Mouse (Mus musculus) megakaryocyte progenitor cell, adult 5-6 weeks (primary cell): ENCODE results near the gene Supt3. TPM values are rescaled to one million over a fixed set of nuclear protein-coding genes. Genes with fewer than 3 reads are reported as not detected.

ENCODE experiments used
- ATAC-seq: replicated peaks from 2 replicates; pipeline ENCODE4 v1.8.0; 2016; ENCODE audit warnings: mild to moderate bottlenecking, moderate TSS enrichment, inconsistent platforms; ENCODE audit not compliant: poor library complexity
- total RNA-seq, 2 experiments: library from RNA; stranded (forward) in 1 of 2; stranded (reverse) in 1 of 2; fragments of 157-497, 149-512 nt in 1 of 2; fragments of 200-1000 nt in 1 of 2; gene quantifications; 2 replicates each; pipeline versions ENCODE4 v1.2.3 to v1.2.4; 2015 to 2017

The Supt3 gene
- total RNA-seq, 2 experiments from 2014 or later: 16.2 to 37.9 TPM

DNA sequence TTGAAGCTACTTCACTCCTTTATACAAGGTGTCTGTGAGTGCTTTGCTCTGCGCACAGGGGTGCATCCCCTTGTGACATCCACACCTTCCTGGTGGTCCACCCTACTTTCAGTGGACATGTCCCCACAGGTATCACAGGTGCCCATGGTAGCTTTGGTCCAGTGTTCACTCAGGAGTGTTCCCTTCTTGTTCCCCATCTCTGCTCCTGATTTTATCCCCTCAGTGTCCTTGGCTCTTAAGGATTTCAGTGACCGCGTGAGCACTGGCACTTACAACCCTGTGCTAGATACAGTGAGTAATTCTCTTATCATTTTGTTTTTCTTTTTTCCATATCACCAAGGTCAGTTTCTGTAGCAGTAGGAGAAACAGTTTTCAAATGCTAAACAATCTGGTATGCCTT is 171.4 kb downstream of the Supt3 start:
- ATAC-seq: no peak

GRCm38 (mm10) chr17:44956671-44957070 is 179.7 kb downstream of the Supt3 start:
- ATAC-seq: no peak

GRCm38 (mm10) chr17:44963051-44963798 is 186.3 kb downstream of the Supt3 start:
- ATAC-seq: 0 out of 2 replicates have a peak, but pooled peaks have one; percentile 23

DNA sequence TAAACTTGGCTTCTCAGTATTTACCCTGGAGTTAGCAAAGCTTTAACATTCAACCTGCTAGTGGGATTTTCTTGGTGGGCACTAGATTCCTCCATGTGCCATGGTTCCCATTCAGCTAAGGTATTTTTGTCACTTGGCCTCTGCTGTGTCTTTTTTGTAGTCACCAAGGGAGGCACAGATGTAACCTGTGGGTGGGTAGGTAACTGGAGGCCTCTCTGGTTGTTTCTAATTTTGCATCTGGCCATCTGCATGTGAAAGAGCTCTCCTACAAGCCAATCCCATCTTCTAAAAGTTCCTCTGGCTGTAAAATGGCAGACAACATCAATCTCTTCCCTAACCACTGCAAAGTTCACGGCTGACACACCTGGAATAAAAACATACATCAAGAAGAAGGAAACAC is 190.2 kb downstream of the Supt3 start:
- no peak for ATAC-seq

- ATAC-seq: no peak
Observed at GRCm38 (mm10) chr17:44970255-44970654, 193.3 kb downstream of the Supt3 start.

- peak; percentile 76 for ATAC-seq
Observed at GRCm38 (mm10) chr17:44973489-44973888, 196.5 kb downstream of the Supt3 start.

DNA sequence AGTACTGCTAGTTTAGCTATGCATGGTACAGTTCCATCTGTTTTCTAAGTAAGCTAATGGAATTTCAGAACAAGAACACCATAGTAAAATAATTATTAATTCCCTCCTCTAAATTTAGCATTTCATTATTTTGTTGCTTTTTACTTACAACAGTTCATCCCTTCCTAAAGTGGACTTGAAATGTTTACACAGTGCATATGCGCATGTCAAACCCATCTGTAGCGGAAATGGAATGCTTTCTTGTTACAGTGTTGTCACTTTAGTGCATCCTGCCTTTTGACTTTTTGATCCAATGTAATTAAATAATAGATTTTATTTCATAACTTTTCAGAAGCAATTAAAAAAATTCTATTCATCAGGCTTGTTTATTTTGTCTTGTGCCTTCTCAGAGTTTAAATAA is 200.7 kb downstream of the Supt3 start:
- ATAC-seq: no peak

GRCm38 (mm10) chr17:44987964-44988363 is 211.0 kb downstream of the Supt3 start:
- no peak for ATAC-seq

DNA sequence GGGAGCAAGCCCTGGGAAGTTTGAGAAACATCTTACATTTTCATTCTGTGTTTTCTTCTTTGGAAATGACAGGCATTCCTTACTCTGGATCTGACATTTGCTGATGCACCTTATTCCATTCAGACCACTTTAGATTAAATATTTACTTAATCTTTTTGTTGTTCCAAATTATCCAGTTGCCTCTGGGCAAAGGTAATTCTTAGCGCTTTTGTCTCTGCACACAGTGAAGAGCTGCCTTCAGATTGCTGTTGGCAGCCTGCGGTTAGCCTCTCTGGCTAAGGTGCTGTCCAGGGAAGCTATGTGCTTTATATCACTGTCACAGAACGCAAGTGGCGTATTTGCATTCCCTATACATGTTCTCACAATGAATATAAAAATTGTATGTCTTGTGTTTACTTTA is 226.4 kb downstream of the Supt3 start:
- ATAC-seq: no peak

- peak; percentile 46 for ATAC-seq
Observed at GRCm38 (mm10) chr17:45004477-45005170, 227.7 kb downstream of the Supt3 start.

DNA sequence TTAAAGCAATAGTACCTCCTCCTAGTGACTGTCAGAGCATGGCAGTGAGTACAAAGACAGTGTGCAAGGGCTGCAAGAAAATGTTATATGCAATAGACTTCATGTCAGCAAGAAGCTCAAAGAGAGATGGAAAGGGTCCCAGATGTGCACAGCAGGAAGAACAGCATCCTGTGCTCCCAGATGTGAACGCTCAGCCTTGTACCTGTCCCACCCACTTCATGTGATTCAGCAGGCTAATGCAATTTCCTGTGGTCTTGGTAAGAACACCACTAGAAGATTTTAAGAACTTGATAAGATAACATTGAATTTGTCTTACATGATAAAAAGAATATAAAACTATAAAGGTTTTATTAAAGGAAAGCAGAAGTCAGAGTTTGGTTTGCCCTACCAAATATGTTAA is 230.5 kb downstream of the Supt3 start:
- no peak for ATAC-seq

DNA sequence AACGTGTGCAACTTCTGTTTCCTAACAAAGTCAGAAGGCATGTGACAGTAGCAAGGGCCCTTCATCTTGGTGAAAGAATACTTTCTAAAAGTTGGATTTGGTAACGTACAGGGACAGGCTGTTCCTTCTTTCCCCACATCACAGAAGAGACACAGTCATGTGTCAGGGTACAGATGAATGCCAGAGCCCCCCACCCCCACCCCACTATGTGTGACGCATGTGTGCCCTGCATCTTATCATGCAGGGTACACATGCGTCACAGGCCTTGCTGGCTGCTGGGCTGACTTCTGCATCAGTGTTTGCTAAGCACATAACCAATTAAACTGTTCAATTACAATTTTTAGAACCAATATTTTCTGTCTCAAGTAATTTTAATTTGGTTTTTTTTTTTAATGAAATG is 231.7 kb downstream of the Supt3 start:
- no peak for ATAC-seq

GRCm38 (mm10) chr17:45010409-45010808 is 233.5 kb downstream of the Supt3 start:
- ATAC-seq: no peak

- no peak for ATAC-seq
Observed at GRCm38 (mm10) chr17:45016746-45017145, 239.8 kb downstream of the Supt3 start.

DNA sequence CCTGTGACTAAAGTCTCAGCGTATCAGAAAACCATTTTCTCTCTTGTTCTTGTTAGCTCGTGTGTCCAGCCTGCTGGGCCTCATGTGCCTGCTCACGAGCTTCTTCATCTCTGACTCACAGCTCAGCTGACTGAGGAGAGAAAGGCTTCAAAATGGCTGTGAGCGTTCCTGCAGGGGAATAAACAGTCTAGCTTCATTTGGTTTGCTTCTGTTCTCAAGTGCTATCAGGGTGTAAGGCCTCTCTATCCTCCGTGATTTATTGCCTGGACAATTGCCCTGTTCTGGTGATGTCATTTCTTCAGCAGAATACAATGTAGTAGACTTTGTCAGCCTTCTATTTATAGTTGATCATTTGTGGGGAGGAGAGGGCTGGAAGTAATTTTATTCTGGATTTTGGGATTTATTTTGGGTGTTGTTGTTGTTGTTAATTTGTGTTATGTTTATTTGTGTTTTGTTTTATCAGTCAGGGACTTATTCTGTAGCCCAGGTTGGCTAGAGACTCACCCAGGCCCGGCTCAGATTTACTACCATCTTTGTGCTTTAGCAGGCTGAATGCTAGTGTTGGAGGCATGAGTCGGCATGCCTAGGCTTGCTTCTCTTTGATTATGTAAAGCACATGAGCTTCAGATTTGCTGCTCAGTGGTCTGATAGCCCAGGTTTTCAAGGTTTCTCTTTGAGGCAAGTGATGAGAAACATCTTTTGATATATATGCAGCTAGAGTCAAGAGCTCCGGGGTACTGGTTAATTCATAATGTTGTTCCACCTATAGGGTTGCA is 243.4 kb downstream of the Supt3 start:
- ATAC-seq: no peak

- ATAC-seq: no peak
Observed at GRCm38 (mm10) chr17:45028441-45028840, 251.5 kb downstream of the Supt3 start.

- no peak for ATAC-seq
Observed at GRCm38 (mm10) chr17:45029106-45029505, 252.2 kb downstream of the Supt3 start.

- no peak for ATAC-seq
Observed at GRCm38 (mm10) chr17:45032209-45032608, 255.3 kb downstream of the Supt3 start.

DNA sequence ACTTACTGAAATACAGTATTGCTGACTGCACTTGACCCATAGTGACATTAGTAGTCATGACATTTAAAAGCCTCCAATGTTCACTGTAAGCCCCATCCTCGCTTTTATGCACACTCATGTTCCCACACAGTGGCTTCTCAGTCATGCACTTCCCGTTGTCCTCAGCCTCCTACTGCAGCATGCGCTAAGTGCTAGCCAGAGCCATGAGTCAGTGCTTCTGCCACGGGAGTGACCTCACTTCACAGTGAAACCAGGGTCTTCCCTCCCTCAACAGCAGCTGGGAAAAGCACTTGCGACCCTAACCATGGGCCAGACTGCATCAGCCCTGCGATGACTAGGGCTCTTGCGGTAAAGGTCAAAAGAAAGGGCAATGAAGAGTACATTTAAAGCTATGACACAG is 256.7 kb downstream of the Supt3 start:
- no peak for ATAC-seq

DNA sequence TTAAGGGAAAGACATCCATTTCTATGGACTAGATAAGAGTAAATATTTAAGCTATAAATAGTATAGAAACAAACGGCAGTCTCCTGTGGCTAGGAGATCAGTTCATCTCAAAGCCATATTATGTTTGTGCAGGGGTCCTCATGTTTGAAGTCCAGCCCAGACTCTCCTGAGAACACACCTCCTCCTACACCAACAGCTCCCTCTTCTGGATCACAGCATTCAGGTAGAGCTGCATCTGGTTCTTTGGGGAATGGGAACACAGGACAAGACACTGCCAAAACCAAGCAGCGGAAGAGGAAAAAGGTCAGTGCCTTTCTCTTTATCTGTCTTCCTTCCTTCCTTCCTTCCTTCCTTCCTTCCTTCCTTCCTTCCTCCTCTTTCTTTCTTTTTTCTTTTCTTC is 264.1 kb downstream of the Supt3 start:
- ATAC-seq: no peak

GRCm38 (mm10) chr17:45045804-45046203 is 268.9 kb downstream of the Supt3 start:
- peak; percentile 63; the same call in 1 of the 2 replicates for ATAC-seq

DNA sequence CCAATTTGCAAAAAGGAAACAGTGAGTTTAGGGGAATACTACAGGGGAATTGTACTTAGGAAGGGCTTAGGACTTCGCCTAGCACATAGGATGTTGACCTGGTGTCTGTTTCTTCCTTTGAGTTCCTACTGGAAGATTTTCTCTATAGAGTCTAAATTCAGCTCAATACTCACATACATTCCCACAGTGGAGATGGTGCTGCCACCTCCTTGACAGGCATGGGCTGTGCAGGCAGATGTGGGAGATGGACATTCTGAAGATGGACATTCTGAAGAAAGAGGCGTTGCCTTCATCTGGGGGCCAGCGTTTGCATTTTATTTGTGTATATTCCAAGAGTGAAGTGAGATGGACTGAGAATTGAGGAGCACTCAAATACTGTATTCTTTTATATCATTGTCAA is 269.6 kb downstream of the Supt3 start:
- no peak for ATAC-seq
